Mouse (Mus musculus) gastrocnemius, postnatal 36 days (tissue): Measurements from ENCODE around the gene Ears2. TPM values are rescaled to one million over a fixed set of nuclear protein-coding genes. Genes with fewer than 3 reads are reported as not detected.

Experiments used
- DNase-seq, 2 experiments: peaks; one replicate each; pipeline ENCODE4 v3.0.0; 2022
- intact Hi-C: fragments of 180-260 bp; cut with DNase I; formaldehyde crosslinking; loops from one replicate; pipeline ENCODE4 v1.15.1; 2025
- total RNA-seq, 2 experiments: library from RNA; stranded (reverse); gene quantifications; 2 replicates each; pipeline ENCODE4 v1.2.3; 2021

Gene Ears2
- total RNA-seq, 2 experiments from 2014 or later = 6.8 to 7.0 TPM

DNA sequence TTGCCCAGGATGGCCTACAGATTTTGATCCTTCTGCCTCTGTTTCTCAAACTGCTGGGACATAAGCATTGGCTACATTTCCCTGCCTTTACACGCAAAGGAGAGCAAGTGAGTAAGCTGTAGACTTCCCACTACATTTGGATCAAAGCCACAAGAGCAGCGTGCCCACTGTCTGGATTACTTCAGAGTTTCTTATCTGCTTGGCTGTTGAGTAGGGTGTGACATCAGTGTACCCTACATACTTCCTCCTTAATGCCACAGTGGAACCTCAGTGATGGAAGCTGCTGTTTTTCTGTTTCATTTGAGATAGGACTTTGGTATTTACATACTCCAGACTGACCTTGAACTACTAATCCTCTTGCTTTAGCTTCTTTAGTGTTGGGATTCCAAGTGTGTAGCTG lies 20.2 kb downstream of the Ears2 start:
- no peak for DNase-seq
- intact Hi-C loops = no loop called here

DNA sequence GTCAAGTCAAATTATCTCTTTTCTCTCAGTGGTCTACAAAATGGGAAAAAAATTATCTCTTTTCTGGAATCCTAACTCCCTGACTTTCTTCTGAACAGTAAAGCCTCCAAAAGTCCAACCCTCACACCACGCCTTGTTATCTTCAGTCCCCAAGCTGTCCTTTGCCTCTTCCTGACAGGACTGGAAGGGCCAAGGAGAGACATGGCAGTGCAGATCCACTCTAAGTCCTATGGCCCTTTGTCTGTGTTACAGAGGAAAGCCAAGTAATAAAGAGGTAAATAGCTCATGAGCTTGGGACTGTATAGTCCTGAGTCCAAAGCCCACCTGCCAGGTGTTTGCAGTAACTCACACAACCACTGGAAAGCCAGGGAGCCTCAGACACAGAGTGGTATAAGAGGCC lies 21.4 kb downstream of the Ears2 start:
- no peak for DNase-seq
- intact Hi-C loops = no loop called here

DNA sequence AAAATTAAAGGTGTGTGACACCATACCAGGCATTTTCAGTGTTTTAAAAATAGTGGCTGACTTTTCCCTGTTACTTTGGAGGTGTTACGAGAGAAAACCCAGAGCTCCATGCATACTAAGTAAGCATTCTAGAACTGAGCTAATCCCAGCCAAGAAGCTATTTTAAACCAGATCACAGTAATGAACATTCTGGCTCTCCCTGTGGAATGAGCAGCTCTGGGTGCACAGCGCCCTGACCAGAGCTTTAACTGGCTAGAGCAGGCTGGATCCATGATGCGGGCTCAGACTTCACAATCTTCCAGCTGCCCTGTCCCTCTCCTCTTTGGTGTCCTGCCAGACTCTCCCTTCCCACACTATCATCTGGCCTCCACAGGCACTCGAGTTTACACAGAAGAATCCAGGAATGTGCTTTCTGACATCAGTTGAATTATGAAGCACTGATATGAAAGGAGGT lies 21.9 kb downstream of the Ears2 start:
- intact Hi-C loops = no loop called here

DNA sequence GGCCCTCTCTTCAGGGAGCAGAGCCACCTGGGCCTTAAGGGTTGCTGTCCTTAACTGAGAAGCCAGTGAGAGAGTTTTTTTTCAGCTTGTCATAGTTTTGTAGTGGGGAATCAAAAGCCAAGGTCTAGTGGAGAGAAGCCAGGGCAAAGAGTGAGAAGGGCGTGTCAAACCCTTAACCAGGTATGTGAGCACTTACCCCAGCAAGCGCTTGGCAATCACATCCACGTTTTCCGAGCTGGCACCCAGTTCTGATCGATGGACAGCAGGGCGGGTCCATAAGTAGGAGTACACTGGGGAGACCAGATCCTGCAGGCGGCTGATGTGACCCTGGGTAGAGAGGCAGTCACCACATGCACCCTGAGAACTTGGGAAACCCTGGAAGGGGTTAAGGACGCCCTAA lies 23.0 kb downstream of the Ears2 start:
- intact Hi-C loops = no loop called here
- DNase-seq = no peak

More for the DNA sequence above, 21.9 kb downstream of the Ears2 start:
- DNase-seq = peak in 1 of 2 experiments; percentile 20

DNA sequence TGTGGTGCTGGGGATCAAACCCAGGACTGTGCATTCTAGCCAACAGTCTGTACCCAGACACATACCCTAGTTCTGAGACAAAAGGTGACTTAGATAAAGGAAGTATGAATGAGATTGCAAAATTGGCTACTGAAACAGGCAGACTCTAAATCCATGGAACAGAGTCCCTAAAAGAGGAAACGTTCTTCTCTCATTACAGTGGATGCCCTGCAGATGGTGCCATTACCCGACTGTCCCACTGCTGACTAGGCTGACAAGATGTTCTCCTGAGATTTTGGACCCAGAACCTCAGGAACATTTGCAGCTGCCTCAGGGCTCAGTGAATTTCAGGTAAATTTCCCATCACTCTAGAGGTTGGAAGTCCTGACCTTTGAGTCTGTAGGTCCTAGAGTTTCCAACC lies 32.7 kb downstream of the Ears2 start:
- no peak for DNase-seq
- intact Hi-C loops = no loop called here

DNA sequence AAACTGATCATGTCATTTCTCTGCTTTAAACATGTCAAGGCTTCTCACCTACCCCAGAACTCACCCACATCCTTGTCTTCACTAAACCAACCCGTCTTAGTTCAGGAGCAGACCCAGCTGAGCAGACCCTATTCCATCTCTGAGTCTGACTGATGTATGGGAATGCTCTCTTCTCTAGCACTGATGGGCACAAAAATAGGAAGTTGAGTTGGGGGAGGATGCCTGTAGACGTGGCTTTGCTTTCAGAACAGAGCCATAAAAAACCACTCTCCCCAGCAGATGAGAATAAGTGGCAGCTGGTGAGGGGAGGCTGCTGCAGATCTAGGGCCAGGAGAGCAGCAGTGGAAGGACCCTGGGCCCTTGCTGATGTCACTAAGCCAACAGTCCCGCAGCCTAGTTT lies 33.7 kb downstream of the Ears2 start:
- no peak for DNase-seq
- intact Hi-C loops = no loop called here

DNA sequence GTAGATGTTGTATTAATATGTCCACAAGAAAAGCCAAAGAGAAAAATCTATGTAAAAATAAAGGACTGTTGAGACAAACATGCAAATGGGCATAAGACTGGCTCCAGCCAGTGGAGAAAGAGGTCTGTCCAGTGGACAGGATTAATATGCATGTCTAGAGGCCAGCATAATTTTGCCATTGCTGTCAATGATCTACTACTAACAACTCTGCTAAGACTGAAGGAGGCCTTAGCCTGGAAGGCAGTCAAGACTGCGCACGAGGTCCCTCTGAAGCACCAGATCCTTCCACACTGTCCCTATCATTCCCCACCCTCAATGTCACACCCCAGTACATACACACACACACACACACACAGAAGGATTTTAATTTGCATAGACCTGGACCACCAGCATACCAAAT lies 44.9 kb downstream of the Ears2 start:
- no peak for DNase-seq
- intact Hi-C loops = loop anchor here (5.0 kb wide), 1 partner anchor 40 kb away; no protein-coding TSS in a partner anchor

DNA sequence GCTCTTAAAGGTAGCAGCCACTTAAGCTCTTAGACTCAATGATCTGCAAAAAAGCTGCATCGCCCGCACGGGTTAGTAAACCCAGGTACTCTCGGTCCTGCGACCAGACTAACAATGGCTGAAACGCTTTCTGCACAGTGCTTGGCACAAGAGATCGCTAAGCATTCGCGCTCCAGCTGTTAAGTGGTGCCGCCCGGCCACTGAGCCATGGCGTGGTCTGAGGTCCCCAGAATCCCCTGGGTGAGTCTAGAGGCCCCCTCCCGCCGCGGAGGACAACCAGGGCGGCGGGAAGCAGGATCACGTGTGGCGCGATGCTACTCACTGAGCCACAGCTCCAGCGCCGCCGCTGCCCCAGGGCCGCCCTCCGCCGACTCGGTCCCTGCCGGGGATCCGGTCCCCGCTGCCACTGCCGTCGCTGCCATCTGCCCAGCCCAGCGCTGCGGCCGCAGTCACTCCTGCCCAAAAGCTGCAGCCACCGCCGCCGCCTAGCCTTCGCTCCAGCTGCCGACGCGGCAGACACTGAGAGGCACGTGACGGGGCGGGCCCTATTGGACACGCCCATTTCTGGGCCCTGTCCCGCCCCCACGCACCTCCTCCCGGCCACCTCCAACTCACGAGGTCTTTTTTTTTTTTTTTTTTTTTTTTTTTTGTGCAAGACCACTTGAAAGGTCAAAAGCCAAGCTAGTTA lies 46.3 kb downstream of the Ears2 start, which contains the start of gene Gga2:
Gene Gga2 (minus strand): TSS at position 556 of the 688 bp plus-strand sequence.
- intact Hi-C loops = loop anchor here (5.0 kb wide), 1 partner anchor 41 kb away; no protein-coding TSS in a partner anchor
- peak; percentile 82 to 83 for DNase-seq

DNA sequence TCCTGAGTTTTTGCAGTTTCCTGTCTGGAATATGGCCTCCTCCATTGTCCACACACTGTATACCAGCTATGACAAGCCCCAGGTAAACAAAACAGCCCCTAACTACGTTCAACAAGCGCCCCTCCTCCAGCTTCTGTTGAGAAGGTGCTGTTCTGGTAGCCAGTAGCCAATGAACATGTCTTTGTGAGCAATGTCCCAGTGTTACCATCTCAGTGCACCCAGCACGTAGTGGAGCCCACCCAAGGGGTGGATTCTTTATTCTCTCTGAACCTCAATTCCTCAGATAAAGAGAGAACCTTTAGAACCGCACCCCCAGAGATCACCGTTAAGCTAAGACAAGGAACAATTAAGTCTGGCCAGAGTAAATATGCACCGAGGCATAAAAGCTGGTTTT lies 46.8 kb downstream of the Ears2 start:
- intact Hi-C loops = loop anchor here (5.0 kb wide), 1 partner anchor 42 kb away; no protein-coding TSS in a partner anchor
- no peak for DNase-seq

DNA sequence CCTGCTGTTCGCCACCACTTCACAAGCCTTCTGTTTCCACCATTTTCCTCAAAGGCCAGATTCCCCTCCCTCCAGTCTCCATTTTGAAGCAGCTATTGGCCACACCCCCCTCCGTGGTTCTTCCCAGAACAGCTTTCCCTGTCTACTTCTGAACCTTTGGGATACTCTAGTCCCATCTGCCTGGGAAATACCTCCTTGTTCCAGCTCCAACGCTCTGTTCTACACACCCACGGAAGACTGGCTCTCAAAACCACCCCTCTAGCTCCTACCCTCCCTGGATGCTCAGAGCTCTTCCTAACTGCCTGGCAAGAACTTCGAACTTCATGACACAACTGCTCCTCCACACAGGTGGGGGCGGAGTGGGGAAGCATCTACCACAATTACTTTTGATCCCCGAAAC lies 48.1 kb downstream of the Ears2 start:
- DNase-seq = no peak
- intact Hi-C loops = no loop called here

DNA sequence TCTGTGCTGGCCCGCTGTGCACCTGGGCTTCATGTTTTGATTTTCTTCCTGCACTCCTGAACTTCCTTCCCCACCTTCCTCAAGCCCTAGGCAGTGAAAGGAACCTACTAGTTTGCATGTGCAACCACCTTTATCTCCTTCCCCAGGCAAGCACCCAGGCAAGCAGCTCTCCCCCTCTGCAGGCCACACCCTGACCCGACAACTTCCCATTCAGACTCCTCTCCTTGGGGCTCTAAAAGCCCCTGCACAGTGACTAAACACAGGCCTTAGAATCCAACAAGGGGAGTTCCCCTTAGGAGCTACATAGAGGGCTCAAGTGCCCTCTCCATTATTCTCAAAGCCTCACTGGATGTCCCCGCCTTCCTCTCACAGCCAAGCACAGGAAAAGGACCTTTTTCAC lies 48.8 kb downstream of the Ears2 start:
- no peak for DNase-seq
- intact Hi-C loops = no loop called here

DNA sequence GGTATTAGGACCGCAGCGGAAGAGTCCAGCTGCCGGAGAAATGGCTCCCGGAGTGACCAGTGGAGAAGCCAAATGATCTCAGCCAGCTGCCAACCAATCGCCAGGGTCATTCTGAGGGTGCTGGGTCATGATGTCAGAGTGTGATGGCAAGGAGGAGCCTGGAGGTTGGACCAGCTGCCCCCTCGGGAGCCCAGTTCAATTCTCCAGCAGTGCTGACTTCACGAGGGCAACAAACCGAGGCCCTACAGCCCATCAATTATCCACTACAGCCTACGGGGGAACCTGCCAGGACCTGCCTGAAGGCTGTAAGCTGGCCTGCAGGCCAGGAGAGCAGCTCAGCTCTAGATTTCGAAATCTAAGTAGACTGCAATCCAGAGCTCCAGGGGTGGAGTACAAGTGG lies 51.3 kb downstream of the Ears2 start:
- peak; percentile 33 for DNase-seq
- intact Hi-C loops = no loop called here

DNA sequence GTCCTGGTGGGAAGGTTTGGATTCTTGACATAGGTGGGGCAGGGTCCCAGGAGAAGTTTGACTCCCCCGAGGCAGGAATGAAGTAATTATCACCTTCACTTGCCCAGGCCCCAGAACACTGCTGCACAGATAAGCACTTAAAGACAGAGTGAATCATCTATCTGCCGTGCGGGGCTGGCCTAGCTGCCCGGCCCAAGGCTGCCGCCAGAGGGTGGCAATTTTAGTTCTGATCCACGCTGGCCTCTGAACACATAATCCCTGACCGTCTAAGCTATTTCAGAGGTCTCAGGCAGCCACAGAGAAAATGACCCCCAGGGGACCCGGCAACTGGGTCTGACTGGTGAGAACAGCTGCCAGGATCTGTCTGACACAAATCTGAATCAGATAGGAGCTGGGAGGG lies 52.0 kb downstream of the Ears2 start:
- peak; percentile 14 to 24 for DNase-seq
- intact Hi-C loops = no loop called here

DNA sequence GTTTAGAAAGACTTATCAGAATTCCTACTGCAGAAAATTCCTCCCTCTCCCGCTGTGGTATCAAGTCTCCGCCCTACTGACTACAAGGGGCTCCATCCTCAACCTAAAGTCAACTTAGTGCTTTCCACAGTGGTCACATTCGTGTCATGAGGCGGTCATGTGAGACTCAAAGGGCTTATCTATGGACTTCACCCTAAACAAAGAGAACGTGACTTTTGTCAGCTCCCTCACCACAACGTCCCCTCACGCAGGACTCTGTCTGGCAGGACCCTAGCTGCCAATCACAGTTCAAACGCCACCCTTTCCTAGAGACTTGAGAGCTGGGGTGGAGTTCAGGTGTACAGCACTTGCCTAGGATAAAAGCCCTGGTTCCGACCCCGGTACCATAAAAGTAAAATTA lies 54.1 kb downstream of the Ears2 start:
- intact Hi-C loops = no loop called here

DNA sequence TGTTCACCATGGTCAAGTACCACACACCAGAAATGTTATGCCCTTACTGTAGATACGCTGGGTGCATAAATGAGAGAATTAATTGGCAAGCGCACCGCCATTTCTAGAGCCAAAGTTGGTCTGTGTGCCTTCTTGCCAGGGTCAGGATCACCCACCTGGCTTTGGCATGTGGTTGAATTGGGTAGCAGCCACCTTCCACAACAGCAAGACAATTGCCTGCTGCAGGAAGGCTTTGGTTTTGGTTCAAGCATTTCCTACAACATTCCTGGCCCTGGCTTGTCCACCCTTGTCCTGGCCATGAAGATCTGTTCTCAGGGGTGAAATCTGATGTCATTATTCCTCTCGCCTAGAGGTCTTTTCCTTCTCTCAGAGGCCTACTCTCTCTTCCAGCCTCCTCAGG lies 54.7 kb downstream of the Ears2 start:
- DNase-seq = no peak
- intact Hi-C loops = no loop called here

More for the DNA sequence above, 54.1 kb downstream of the Ears2 start:
- no peak for DNase-seq

DNA sequence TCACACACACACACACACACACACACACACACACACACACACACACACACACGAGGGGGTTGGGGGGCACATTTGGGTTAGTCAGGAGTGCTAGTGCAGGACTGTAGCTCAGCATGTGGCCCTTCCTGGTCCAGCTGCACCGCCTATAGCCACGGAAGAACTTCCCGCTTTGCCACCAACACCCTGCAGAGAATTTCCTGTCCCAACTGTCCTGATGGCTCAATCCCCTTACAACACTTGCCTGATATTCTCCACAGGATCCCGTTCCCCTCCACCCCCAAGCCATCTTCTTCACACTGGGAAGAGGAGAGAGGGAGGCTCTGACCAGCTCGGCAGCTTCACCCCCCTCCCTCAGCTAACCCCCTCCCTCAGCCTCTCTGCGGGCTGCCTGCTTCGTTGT lies 66.7 kb downstream of the Ears2 start:
- intact Hi-C loops = no loop called here
- DNase-seq = no peak

DNA sequence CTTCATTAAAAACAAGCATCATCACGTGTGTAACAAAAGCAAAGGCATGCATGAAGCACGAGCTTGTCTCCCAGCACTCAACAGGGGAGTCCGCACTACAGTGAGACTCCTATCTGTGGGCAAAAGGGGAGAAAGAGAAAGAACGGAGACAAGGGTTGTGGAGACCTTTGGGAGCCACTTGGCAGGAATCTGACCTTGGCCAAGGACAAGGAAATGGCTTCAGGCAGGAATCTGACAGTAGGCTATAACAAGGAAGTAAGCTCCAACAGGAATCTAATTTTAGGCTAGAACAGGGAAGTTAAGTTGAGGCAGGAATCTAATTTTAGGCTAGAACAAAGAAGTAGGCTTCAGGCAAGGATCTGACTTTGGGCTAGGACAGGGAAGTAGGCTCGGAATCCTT lies 71.1 kb downstream of the Ears2 start:
- no peak for DNase-seq
- intact Hi-C loops = no loop called here

Other genes starting within 250 kb of the Ears2 start
- not detected for gene Scnn1b, start 202.2 kb downstream of the Ears2 start, total RNA-seq
- gene Cog7, start 85.6 kb downstream of the Ears2 start, total RNA-seq = 10 to 100 TPM in 1 of 2 experiments, 1 to 10 TPM in 1; 9.4 to 11.1 TPM
- gene Gga2, start 46.0 kb downstream of the Ears2 start, total RNA-seq = 10 to 100 TPM; 12.9 to 14.0 TPM
- gene Ubfd1, start 88 bp downstream of the Ears2 start, total RNA-seq = 10 to 100 TPM; 20.2 to 21.3 TPM
- gene Ndufab1, start 34.6 kb upstream of the Ears2 start, total RNA-seq = 100 to 1,000 TPM; 638 to 657 TPM
- under 1 TPM; 0.23 to 0.39 TPM for gene Palb2, start 65.7 kb upstream of the Ears2 start, total RNA-seq
- gene Dctn5, start 65.8 kb upstream of the Ears2 start, total RNA-seq = 10 to 100 TPM; 15.1 to 16.6 TPM
- under 1 TPM; 0.44 to 0.54 TPM for gene Plk1, start 92.2 kb upstream of the Ears2 start, total RNA-seq
- not detected for gene Ern2, start 118.9 kb upstream of the Ears2 start, total RNA-seq
- 1 to 10 TPM; 4.5 to 5.3 TPM for gene Chp2, start 152.2 kb upstream of the Ears2 start, total RNA-seq
- gene Prkcb, start 221.5 kb upstream of the Ears2 start, total RNA-seq = 1 to 10 TPM; 1.4 to 1.8 TPM